Mouse (Mus musculus) hindbrain, embryonic 10.5 days (tissue): ENCODE data around the gene Nox1. TPM values are rescaled to one million over a fixed set of nuclear protein-coding genes. Genes with fewer than 3 reads are reported as not detected.

Experiments used
- DNase-seq: peaks from one replicate; pipeline ENCODE4 v3.0.0-alpha.2; 2017; ENCODE audit warnings: low spot score
- H3K27ac ChIP-seq: fragments of 300-500 bp; sonication (generic); 2 replicates; pipeline ENCODE4 v1.5.1; 2016; ENCODE audit warnings: mild to moderate bottlenecking, moderate library complexity
- H3K27me3 ChIP-seq: fragments of 300-500 bp; sonication (generic); 2 replicates; pipeline ENCODE4 v1.6.1; 2016; ENCODE audit warnings: mild to moderate bottlenecking; ENCODE audit not compliant: poor library complexity, insufficient read depth, severe bottlenecking
- H3K36me3 ChIP-seq: fragments of 300-500 bp; sonication (generic); 2 replicates; pipeline ENCODE4 v1.6.1; 2016; ENCODE audit warnings: mild to moderate bottlenecking, moderate library complexity
- H3K4me1 ChIP-seq: fragments of 300-500 bp; sonication (generic); replicated peaks from 2 replicates; pipeline ENCODE4 v1.6.1; 2016; ENCODE audit warnings: mild to moderate bottlenecking
- H3K4me3 ChIP-seq: fragments of 300-500 bp; sonication (generic); 2 replicates; pipeline ENCODE4 v1.5.1; 2016; ENCODE audit warnings: mild to moderate bottlenecking, moderate library complexity
- H3K9me3 ChIP-seq: fragments of 300-500 bp; sonication (generic); 2 replicates; pipeline ENCODE4 v1.6.1; 2016; ENCODE audit warnings: mild to moderate bottlenecking, moderate library complexity
- WGBS: fragments of 180-500 bp; shearing (Covaris S2); methylation state at CpG from one replicate; pipeline ENCODE4 v1.1.7; 2016; 5-methylcytosine and 5-hydroxymethylcytosine counted together
- polyA plus RNA-seq: library from polyadenylated mRNA; unstranded; fragments of >200 nt; fragmentation: Nextera tagmentation; extraction: Ambion mirVana; gene quantifications from 2 replicates; pipeline ENCODE4 v1.2.1, GENCODE M21; 2016

The Nox1 gene
- polyA plus RNA-seq, 1 experiment from 2014 or later, result 0.21 TPM

GRCm38 (mm10) chrX:134163484-134163883, 58.3 kb downstream of the Nox1 start:
- H3K27me3 ChIP-seq, result peaks cover 20% of the 10 kb centered on the region
- H3K9me3 ChIP-seq, result peaks cover 3% of the 10 kb centered on the region; the same call in 1 of the 2 replicates
- no peak for DNase-seq
- H3K27ac ChIP-seq, result no peak overlapping the region
- 51% methylated on average over 4 of the region's 4 CpGs for WGBS
- H3K36me3 ChIP-seq, result no peaks in the 10 kb centered on the region
- no peak overlapping the region for H3K4me3 ChIP-seq
- peaks cover 7% of the 10 kb centered on the region; the same call in 1 of the 2 replicates for H3K4me1 ChIP-seq

GRCm38 (mm10) chrX:134162826-134163225, 58.9 kb downstream of the Nox1 start:
- peaks cover 7% of the 10 kb centered on the region; the same call in 1 of the 2 replicates for H3K4me1 ChIP-seq
- peaks cover 3% of the 10 kb centered on the region; the same call in 1 of the 2 replicates for H3K9me3 ChIP-seq
- H3K36me3 ChIP-seq, result no peaks in the 10 kb centered on the region
- 23% methylated on average over 11 of the region's 11 CpGs for WGBS
- H3K27me3 ChIP-seq, result peaks cover 24% of the 10 kb centered on the region
- DNase-seq, result no peak
- H3K4me3 ChIP-seq, result peak overlapping the region; percentile 40
- H3K27ac ChIP-seq, result no peak overlapping the region

GRCm38 (mm10) chrX:134162043-134162720, 59.6 kb downstream of the Nox1 start, which contains the start of gene Xkrx:
Gene Xkrx, minus strand, starts transcription at chrX:134162076.
- Histone ChIP-seq H3K36me3 (no peaks in the 10 kb centered on the region), H3K4me3 (peak within 1 kb of the TSS; percentile 40), H3K9me3 (peaks cover 3% of the 10 kb centered on the region; the same call in 1 of the 2 replicates), H3K4me1 (peaks cover 7% of the 10 kb centered on the region; the same call in 1 of the 2 replicates), H3K27ac (no peak within 1 kb of the TSS), H3K27me3 (peaks cover 24% of the 10 kb centered on the region)
- DNase-seq, result peak; percentile 2
- whole genome bisulfite sequencing, result 39% methylated on average over 16 of the region's 16 CpGs

- H3K36me3 ChIP-seq, result no peaks in the 10 kb centered on the region
- peaks cover 7% of the 10 kb centered on the region; the same call in 1 of the 2 replicates for H3K4me1 ChIP-seq
- DNase-seq, result no peak
- peaks cover 3% of the 10 kb centered on the region; the same call in 1 of the 2 replicates for H3K9me3 ChIP-seq
- no peak overlapping the region for H3K27ac ChIP-seq
- WGBS, result 84% methylated on average over 2 of the region's 2 CpGs
- H3K4me3 ChIP-seq, result no peak overlapping the region
- peaks cover 24% of the 10 kb centered on the region for H3K27me3 ChIP-seq
Measured at GRCm38 (mm10) chrX:134160442-134160841, 61.3 kb downstream of the Nox1 start.

GRCm38 (mm10) chrX:134158151-134158550, 63.6 kb downstream of the Nox1 start:
- Histone ChIP-seq H3K4me1 (peaks cover 7% of the 10 kb centered on the region; the same call in 1 of the 2 replicates), H3K4me3 (no peak overlapping the region), H3K27me3 (peaks cover 22% of the 10 kb centered on the region), H3K9me3 (no peaks in the 10 kb centered on the region), H3K27ac (no peak overlapping the region), H3K36me3 (no peaks in the 10 kb centered on the region)
- 42% methylated on average over 7 of the region's 7 CpGs for WGBS
- DNase-seq, result no peak

- no peak for DNase-seq
- H3K27me3 ChIP-seq, result peaks cover 8% of the 10 kb centered on the region; the same call in 1 of the 2 replicates
- no peak overlapping the region for H3K27ac ChIP-seq
- 81% methylated on average over 4 of the region's 4 CpGs for WGBS
- no peak overlapping the region for H3K4me3 ChIP-seq
- no peaks in the 10 kb centered on the region for H3K36me3 ChIP-seq
- no peaks in the 10 kb centered on the region for H3K9me3 ChIP-seq
- no peaks in the 10 kb centered on the region for H3K4me1 ChIP-seq
Measured at GRCm38 (mm10) chrX:134141986-134142385, 79.8 kb downstream of the Nox1 start.

- peaks cover 11% of the 10 kb centered on the region for H3K27me3 ChIP-seq
- no peaks in the 10 kb centered on the region for H3K36me3 ChIP-seq
- H3K4me3 ChIP-seq, result no peak overlapping the region
- H3K27ac ChIP-seq, result no peak overlapping the region
- WGBS, result 85% methylated on average over 1 of the region's 1 CpGs
- no peak for DNase-seq
- H3K4me1 ChIP-seq, result no peaks in the 10 kb centered on the region
- H3K9me3 ChIP-seq, result no peaks in the 10 kb centered on the region
Measured at GRCm38 (mm10) chrX:134141551-134141950, 80.2 kb downstream of the Nox1 start.

GRCm38 (mm10) chrX:134140024-134140423, 81.7 kb downstream of the Nox1 start:
- no peaks in the 10 kb centered on the region for H3K36me3 ChIP-seq
- WGBS, result 83% methylated on average over 6 of the region's 6 CpGs
- no peaks in the 10 kb centered on the region for H3K9me3 ChIP-seq
- H3K4me3 ChIP-seq, result no peak overlapping the region
- H3K27ac ChIP-seq, result no peak overlapping the region
- DNase-seq, result no peak
- H3K27me3 ChIP-seq, result peaks cover 20% of the 10 kb centered on the region
- no peaks in the 10 kb centered on the region for H3K4me1 ChIP-seq

- Histone ChIP-seq H3K9me3 (no peaks in the 10 kb centered on the region), H3K36me3 (no peaks in the 10 kb centered on the region), H3K27ac (no peak overlapping the region), H3K4me3 (no peak overlapping the region), H3K27me3 (peaks cover 33% of the 10 kb centered on the region), H3K4me1 (no peaks in the 10 kb centered on the region)
- 47% methylated on average over 3 of the region's 3 CpGs for WGBS
- peak; percentile 8 for DNase-seq
Measured at GRCm38 (mm10) chrX:134133821-134134220, 87.9 kb downstream of the Nox1 start.

GRCm38 (mm10) chrX:134132295-134132694, 89.5 kb downstream of the Nox1 start:
- WGBS, result 32% methylated on average over 5 of the region's 5 CpGs
- H3K9me3 ChIP-seq, result no peaks in the 10 kb centered on the region
- peak; percentile 21 for DNase-seq
- no peaks in the 10 kb centered on the region for H3K4me1 ChIP-seq
- H3K27me3 ChIP-seq, result peaks cover 44% of the 10 kb centered on the region
- H3K36me3 ChIP-seq, result no peaks in the 10 kb centered on the region
- no peak overlapping the region for H3K4me3 ChIP-seq
- no peak overlapping the region for H3K27ac ChIP-seq

- Histone ChIP-seq H3K27ac (no peak overlapping the region), H3K4me3 (no peak overlapping the region), H3K27me3 (peaks cover 42% of the 10 kb centered on the region), H3K9me3 (no peaks in the 10 kb centered on the region), H3K4me1 (no peaks in the 10 kb centered on the region), H3K36me3 (no peaks in the 10 kb centered on the region)
- no peak for DNase-seq
- WGBS, result 85% methylated on average over 3 of the region's 3 CpGs
Measured at GRCm38 (mm10) chrX:134128549-134128948, 93.2 kb downstream of the Nox1 start.

GRCm38 (mm10) chrX:134116417-134116816, 105.3 kb downstream of the Nox1 start:
- no peak for DNase-seq
- Histone ChIP-seq H3K27ac (no peak overlapping the region), H3K4me1 (no peaks in the 10 kb centered on the region), H3K9me3 (no peaks in the 10 kb centered on the region), H3K36me3 (no peaks in the 10 kb centered on the region), H3K27me3 (peaks cover 19% of the 10 kb centered on the region; the same call in 1 of the 2 replicates), H3K4me3 (no peak overlapping the region)
- WGBS, result 79% methylated on average over 3 of the region's 3 CpGs

GRCm38 (mm10) chrX:134111767-134112166, 110.0 kb downstream of the Nox1 start:
- H3K27me3 ChIP-seq, result peaks cover 21% of the 10 kb centered on the region; the same call in 1 of the 2 replicates
- no peaks in the 10 kb centered on the region for H3K4me1 ChIP-seq
- no peaks in the 10 kb centered on the region for H3K9me3 ChIP-seq
- H3K27ac ChIP-seq, result no peak overlapping the region
- 85% methylated on average over 3 of the region's 3 CpGs for WGBS
- no peaks in the 10 kb centered on the region for H3K36me3 ChIP-seq
- H3K4me3 ChIP-seq, result no peak overlapping the region
- no peak for DNase-seq
